Mouse (Mus musculus) midbrain, embryonic 16.5 days (tissue): ENCODE measurements at regions not wholly inside any gene's neighbourhood (a gene's known extent, or its start where the extent isn't known, plus 50 kb on each side); places are given as distances from the start of the nearest gene placed in this dataset.
A peak's percentile ranks its signal among the peaks of the same experiment; 100 is the strongest.

Source experiments
- ATAC-seq: fragments of 200-750 bp; cut with Nextera tagmentation; 2 replicates; pipeline ENCODE4 v1.8.0; 2017; ENCODE audit warnings: moderate TSS enrichment
- H3K27ac ChIP-seq: fragments of 300-500 bp; sonication (generic); 2 replicates; pipeline ENCODE4 v1.5.1; 2014; ENCODE audit warnings: mild to moderate bottlenecking, low read length, mixed read lengths
- H3K27me3 ChIP-seq: fragments of 300-500 bp; sonication (generic); 2 replicates; pipeline ENCODE4 v1.6.1; 2014; ENCODE audit warnings: low read depth, low read length, mixed read lengths; ENCODE audit not compliant: control insufficient read depth, insufficient read depth
- H3K36me3 ChIP-seq: fragments of 300-500 bp; sonication (generic); 2 replicates; pipeline ENCODE4 v1.6.1; 2014; ENCODE audit warnings: mild to moderate bottlenecking, low read length, moderate library complexity, mixed read lengths; ENCODE audit not compliant: control insufficient read depth, insufficient read depth
- H3K4me1 ChIP-seq: fragments of 300-500 bp; sonication (generic); 2 replicates; pipeline ENCODE4 v1.6.1; 2014; ENCODE audit warnings: mild to moderate bottlenecking, low read length, mixed read lengths; ENCODE audit not compliant: control insufficient read depth, insufficient read depth
- H3K4me2 ChIP-seq: fragments of 300-500 bp; sonication (generic); 2 replicates; pipeline ENCODE4 v1.6.1; 2014; ENCODE audit warnings: mild to moderate bottlenecking, low read length, mixed read lengths
- H3K4me3 ChIP-seq: fragments of 300-500 bp; sonication (generic); 2 replicates; pipeline ENCODE4 v1.5.1; 2014; ENCODE audit warnings: low read depth, mild to moderate bottlenecking, low read length, moderate library complexity, mixed read lengths
- H3K9ac ChIP-seq: fragments of 300-500 bp; sonication (generic); 2 replicates; pipeline ENCODE4 v1.6.1; 2014; ENCODE audit warnings: low read depth, low read length, mixed read lengths
- H3K9me3 ChIP-seq: fragments of 300-500 bp; sonication (generic); replicated peaks from 2 replicates; pipeline ENCODE4 v1.6.1; 2014; ENCODE audit warnings: mild to moderate bottlenecking, low read length, mixed read lengths; ENCODE audit not compliant: control insufficient read depth, poor library complexity, severe bottlenecking
- WGBS: fragments of 180-500 bp; shearing (Covaris S2); extraction: QIAGEN DNeasy Blood & Tissue Kit; methylation state at CpG from one replicate; pipeline ENCODE4 v1.1.7; 2014; 5-methylcytosine and 5-hydroxymethylcytosine counted together

GRCm38 (mm10) chr1:165086131-165086530, 74.4 kb downstream of the Tbx19 start:
- Histone ChIP-seq H3K27ac (no peak overlapping the region), H3K4me3 (no peak overlapping the region), H3K9me3 (no peaks in the 10 kb centered on the region), H3K4me2 (no peak overlapping the region), H3K4me1 (peaks cover 5% of the 10 kb centered on the region), H3K27me3 (no peaks in the 10 kb centered on the region), H3K36me3 (no peaks in the 10 kb centered on the region), H3K9ac (no peak overlapping the region)
- no peak for ATAC-seq
- WGBS, result 58% methylated on average over 3 of the region's 3 CpGs

GRCm38 (mm10) chr1:165084753-165085152, 75.8 kb downstream of the Tbx19 start:
- Histone ChIP-seq H3K27me3 (no peaks in the 10 kb centered on the region), H3K9me3 (no peaks in the 10 kb centered on the region), H3K4me2 (no peak overlapping the region), H3K9ac (no peak overlapping the region), H3K27ac (no peak overlapping the region), H3K4me1 (0 out of 2 replicates have a peak, but pooled peaks cover 3% of the 10 kb centered on the region), H3K36me3 (no peaks in the 10 kb centered on the region), H3K4me3 (no peak overlapping the region)
- ATAC-seq, result no peak
- WGBS, result 87% methylated on average over 9 of the region's 9 CpGs

GRCm38 (mm10) chr1:165084179-165084578, 76.4 kb downstream of the Tbx19 start:
- peak; percentile 52 for ATAC-seq

GRCm38 (mm10) chr1:165080351-165080750, 80.2 kb downstream of the Tbx19 start:
- no peak for ATAC-seq
- H3K9ac ChIP-seq, result no peak overlapping the region
- WGBS, result 92% methylated on average over 9 of the region's 9 CpGs

More at GRCm38 (mm10) chr1:165084179-165084578, 76.4 kb downstream of the Tbx19 start:
- H3K9me3 ChIP-seq, result no peaks in the 10 kb centered on the region
- 0 out of 2 replicates have a peak, but pooled peaks cover 3% of the 10 kb centered on the region for H3K4me1 ChIP-seq
- H3K9ac ChIP-seq, result no peak overlapping the region; the same call in 1 of the 2 replicates
- H3K27me3 ChIP-seq, result no peaks in the 10 kb centered on the region
- no peak overlapping the region for H3K27ac ChIP-seq
- no peak overlapping the region for H3K4me3 ChIP-seq
- H3K4me2 ChIP-seq, result no peak overlapping the region
- H3K36me3 ChIP-seq, result no peaks in the 10 kb centered on the region
- 74% methylated on average over 6 of the region's 6 CpGs for WGBS

GRCm38 (mm10) chr1:165077313-165077712, 83.3 kb downstream of the Tbx19 start:
- H3K4me2 ChIP-seq, result no peak overlapping the region
- no peaks in the 10 kb centered on the region for H3K9me3 ChIP-seq
- WGBS, result 52% methylated on average over 4 of the region's 4 CpGs
- H3K9ac ChIP-seq, result no peak overlapping the region
- no peaks in the 10 kb centered on the region for H3K27me3 ChIP-seq
- no peaks in the 10 kb centered on the region for H3K36me3 ChIP-seq
- H3K27ac ChIP-seq, result peak overlapping the region; percentile 53
- ATAC-seq, result no peak
- peaks cover 16% of the 10 kb centered on the region for H3K4me1 ChIP-seq
- H3K4me3 ChIP-seq, result no peak overlapping the region

More at GRCm38 (mm10) chr1:165080351-165080750, 80.2 kb downstream of the Tbx19 start:
- Histone ChIP-seq H3K4me2 (no peak overlapping the region), H3K27ac (no peak overlapping the region), H3K4me3 (no peak overlapping the region), H3K4me1 (peaks cover 11% of the 10 kb centered on the region), H3K27me3 (no peaks in the 10 kb centered on the region), H3K9me3 (no peaks in the 10 kb centered on the region), H3K36me3 (no peaks in the 10 kb centered on the region)

- H3K4me3 ChIP-seq, result no peak overlapping the region
- H3K4me2 ChIP-seq, result no peak overlapping the region
- ATAC-seq, result peak; percentile 91
These were observed 85.1 kb downstream of the Tbx19 start for GRCm38 (mm10) chr1:165075301-165076082.

GRCm38 (mm10) chr1:165071831-165072491, 88.6 kb downstream of the Tbx19 start:
- no peaks in the 10 kb centered on the region for H3K9me3 ChIP-seq
- H3K4me2 ChIP-seq, result no peak overlapping the region
- H3K4me1 ChIP-seq, result peaks cover 16% of the 10 kb centered on the region
- H3K4me3 ChIP-seq, result no peak overlapping the region
- H3K27me3 ChIP-seq, result no peaks in the 10 kb centered on the region
- WGBS, result 89% methylated on average over 4 of the region's 4 CpGs
- H3K36me3 ChIP-seq, result no peaks in the 10 kb centered on the region
- H3K9ac ChIP-seq, result no peak overlapping the region
- H3K27ac ChIP-seq, result no peak overlapping the region
- no peak for ATAC-seq

More at GRCm38 (mm10) chr1:165075301-165076082, 85.1 kb downstream of the Tbx19 start:
- Histone ChIP-seq H3K4me1 (peaks cover 16% of the 10 kb centered on the region), H3K9ac (no peak overlapping the region), H3K9me3 (no peaks in the 10 kb centered on the region), H3K27me3 (no peaks in the 10 kb centered on the region), H3K36me3 (no peaks in the 10 kb centered on the region), H3K27ac (peak overlapping the region; percentile 90)
- WGBS, result 21% methylated on average over 5 of the region's 5 CpGs

GRCm38 (mm10) chr1:165064981-165065380, 95.6 kb downstream of the Tbx19 start:
- WGBS, result 74% methylated on average over 5 of the region's 5 CpGs
- Histone ChIP-seq H3K27ac (no peak overlapping the region), H3K27me3 (no peaks in the 10 kb centered on the region), H3K4me3 (no peak overlapping the region), H3K4me2 (no peak overlapping the region), H3K36me3 (no peaks in the 10 kb centered on the region), H3K9ac (no peak overlapping the region), H3K9me3 (no peaks in the 10 kb centered on the region), H3K4me1 (0 out of 2 replicates have a peak, but pooled peaks cover 3% of the 10 kb centered on the region)
- no peak for ATAC-seq
